Mouse (Mus musculus) lung, postnatal 0 days (tissue): ENCODE results near the gene Mdfi.

Experiments
- CTCF ChIP-seq: IDR thresholded peaks from 2 replicates; pipeline ENCODE4 v1.5.1; 2016; ENCODE audit warnings: antibody characterized with exemption, mild to moderate bottlenecking
- EP300 ChIP-seq: IDR thresholded peaks from 2 replicates; pipeline ENCODE4 v1.6.1; 2016; ENCODE audit warnings: antibody characterized with exemption, mild to moderate bottlenecking, control low read depth

- TF ChIP-seq CTCF (peak; percentile 99), EP300 (no peak)
Observed at GRCm38 (mm10) chr17:47793377-47793776, 41.1 kb downstream of the Mdfi start.
